Mouse (Mus musculus) gastrocnemius, postnatal 36 days (tissue): ENCODE results near the gene Brsk1. TPM values are rescaled to one million over a fixed set of nuclear protein-coding genes. Genes with fewer than 3 reads are reported as not detected.
A peak's percentile ranks its signal among the peaks of the same experiment; 100 is the strongest.

ENCODE experiments used
- DNase-seq, 2 experiments: peaks; one replicate each; pipeline ENCODE4 v3.0.0; 2022
- intact Hi-C: fragments of 180-260 bp; cut with DNase I; formaldehyde crosslinking; loops from one replicate; pipeline ENCODE4 v1.15.1; 2025
- total RNA-seq, 2 experiments: library from RNA; stranded (reverse); gene quantifications; 2 replicates each; pipeline ENCODE4 v1.2.3; 2021

The Brsk1 gene
- total RNA-seq, 2 experiments from 2014 or later = 0.54 to 1.6 TPM

DNA sequence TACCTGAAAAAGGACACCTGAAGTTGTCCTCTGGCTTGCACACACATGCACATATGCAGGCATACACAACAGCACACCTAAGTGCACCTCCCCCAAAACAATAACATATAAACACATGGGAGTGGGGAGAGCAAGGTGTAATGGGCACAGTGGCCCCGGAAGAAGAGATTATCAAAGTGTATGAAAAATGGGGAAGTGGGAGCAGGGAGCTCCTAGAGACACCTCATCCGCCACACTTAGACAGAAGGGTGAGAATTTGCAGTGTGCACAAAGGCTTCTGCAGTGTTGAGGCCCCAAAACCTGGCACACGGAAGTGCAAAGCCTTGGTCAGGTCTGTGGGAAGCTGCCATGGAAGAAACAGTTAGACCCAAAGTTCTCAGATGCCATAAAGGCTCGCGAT lies 40.7 kb downstream of the Brsk1 start:
- DNase-seq = no peak
- intact Hi-C loops = no loop called here

DNA sequence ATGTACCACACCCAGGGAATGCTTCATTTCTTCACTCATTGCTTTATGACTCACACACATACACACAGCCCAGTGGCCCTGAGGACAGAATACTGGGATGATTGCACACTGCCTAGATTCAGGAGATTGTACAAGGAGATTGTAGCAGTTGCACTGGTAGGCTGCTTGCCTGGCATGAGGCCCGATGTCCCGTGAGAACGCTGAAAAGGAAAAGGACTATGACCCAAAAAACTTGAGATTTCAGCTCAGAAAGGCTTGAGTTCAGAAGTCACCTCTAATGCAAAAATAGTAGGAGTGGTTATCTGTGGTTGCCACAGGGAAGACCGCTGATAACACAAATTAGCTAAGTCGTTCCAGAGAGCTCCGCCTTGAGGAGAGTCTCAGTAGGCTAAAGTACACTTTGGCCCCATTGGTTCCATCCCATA lies 42.6 kb downstream of the Brsk1 start:
- DNase-seq = no peak

DNA sequence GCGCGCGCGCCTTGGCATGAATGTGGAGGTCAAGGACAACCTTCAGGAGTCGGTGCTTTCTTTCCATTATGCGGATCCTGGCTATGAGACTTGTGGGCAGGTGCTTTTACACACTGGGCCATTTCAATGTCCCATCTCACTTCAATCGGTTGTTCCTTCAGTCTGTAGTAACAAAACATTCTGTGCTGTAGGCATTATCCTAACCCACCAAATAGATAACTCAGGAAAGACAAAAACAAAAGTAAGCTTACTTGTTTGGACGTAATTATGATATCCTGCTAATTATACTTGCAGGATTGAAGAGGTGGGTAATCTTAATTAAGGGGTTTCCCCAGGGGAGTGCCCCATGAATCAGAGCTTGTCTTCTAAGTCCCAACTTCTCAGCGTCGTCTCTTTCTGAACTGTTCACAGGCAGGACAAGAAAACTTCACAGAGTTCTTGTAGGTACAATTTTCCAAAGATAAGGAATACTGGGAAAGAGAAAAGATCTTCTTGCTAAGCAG lies 48.7 kb downstream of the Brsk1 start:
- DNase-seq = no peak
- intact Hi-C loops = no loop called here

More for the DNA sequence above, 42.6 kb downstream of the Brsk1 start:
- intact Hi-C loops = no loop called here

- intact Hi-C loops = loop anchor here (2.0 kb wide), 2 partner anchors 49 to 55 kb away; partner anchors contain the start of genes Hspbp1 and Tmem238
- peak; percentile 94 to 96 for DNase-seq
Observed at GRCm38 (mm10) chr7:4739544-4740275, 49.3 kb downstream of the Brsk1 start, which contains the start of gene Kmt5c. Kmt5c (plus strand) TSS chr7:4740115.

DNA sequence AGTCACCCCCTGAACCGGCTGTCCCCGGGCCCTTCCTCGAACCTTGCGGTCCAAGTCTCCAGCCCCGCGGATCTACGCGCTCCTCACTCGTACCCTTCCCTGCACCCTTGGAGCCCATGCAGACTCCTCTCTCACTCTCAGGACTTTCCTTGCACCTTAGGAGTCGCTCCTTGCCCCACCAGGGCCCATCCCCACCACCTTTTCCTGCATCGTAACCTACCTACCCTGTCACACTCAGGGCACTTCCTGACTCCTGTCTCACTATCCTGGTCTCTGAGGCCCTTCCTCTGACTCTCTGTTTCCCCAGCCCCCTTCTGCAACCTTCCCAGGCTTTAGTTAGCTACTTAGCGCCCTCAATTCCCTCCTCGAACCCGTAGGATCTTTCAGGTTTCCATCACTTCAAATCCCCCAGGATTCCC lies 49.9 kb downstream of the Brsk1 start:
- intact Hi-C loops = loop anchor here (2.0 kb wide), 2 partner anchors 48 to 56 kb away; partner anchors contain the start of genes Hspbp1 and Tmem238
- no peak for DNase-seq

GRCm38 (mm10) chr7:4741151-4741550 lies 50.7 kb downstream of the Brsk1 start:
- intact Hi-C loops = loop anchor here (2.0 kb wide), 2 partner anchors 48 to 56 kb away; partner anchors contain the start of genes Hspbp1 and Tmem238
- DNase-seq = peak; percentile 43 to 58

DNA sequence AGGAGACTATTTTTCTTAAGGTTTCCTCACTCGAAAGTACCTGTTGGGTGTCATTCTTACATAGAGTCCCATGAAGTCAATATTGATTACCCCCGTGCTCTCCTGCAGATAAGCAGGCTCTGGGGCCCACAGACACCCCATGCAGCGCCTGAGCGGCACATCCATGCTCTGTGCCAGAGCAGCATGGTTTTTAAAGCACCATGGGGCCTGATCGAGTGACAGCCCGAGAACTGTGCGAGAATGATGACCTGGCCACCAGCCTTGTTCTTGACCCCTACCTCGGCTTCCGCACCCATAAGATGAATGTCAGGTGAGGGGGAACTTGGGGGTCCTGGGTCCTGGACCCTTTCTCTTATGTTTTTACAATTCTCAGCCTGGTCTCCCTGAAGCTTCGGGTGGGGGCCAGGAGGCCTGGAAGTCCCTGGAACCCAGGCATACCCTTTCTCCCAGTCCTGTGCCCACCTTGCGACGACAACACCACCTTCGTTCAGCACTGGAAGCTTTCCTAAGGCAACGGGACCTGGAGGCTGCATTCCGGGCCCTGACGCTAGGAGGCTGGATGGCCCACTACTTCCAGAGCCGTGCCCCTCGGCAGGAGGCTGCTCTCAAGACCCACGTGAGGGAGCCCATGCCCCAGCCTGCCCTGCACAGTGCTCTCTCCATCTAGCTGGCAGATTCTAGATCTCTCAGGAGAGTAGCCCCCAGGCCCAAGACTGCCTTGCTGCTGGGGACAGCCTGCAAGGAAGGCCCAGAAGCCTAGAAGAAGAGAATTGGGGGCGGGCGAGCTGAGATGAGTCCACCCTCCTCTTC lies 51.5 kb downstream of the Brsk1 start:
- intact Hi-C loops = loop anchor here (2.0 kb wide), 2 partner anchors 47 to 57 kb away; partner anchors contain the start of genes Hspbp1 and Tmem238
- DNase-seq = no peak

DNA sequence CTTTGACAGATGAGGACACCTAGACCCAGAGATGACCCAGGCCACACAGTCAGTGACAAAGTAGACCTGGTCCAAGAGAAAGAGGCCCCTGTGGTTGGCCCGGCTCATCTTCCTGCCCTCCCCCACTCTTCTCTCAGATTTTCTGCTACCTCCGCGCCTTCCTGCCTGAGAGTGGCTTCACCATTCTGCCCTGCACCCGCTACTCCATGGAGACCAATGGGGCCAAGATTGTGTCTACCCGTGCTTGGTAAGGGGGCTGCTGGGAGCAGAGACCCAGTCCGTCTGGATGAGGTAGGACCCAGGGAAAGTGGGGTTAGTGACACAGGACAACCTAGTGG lies 52.0 kb downstream of the Brsk1 start:
- DNase-seq = no peak
- intact Hi-C loops = no loop called here

- intact Hi-C loops = no loop called here
- no peak for DNase-seq
Observed at GRCm38 (mm10) chr7:4743354-4743753, 53.0 kb downstream of the Brsk1 start.

GRCm38 (mm10) chr7:4744886-4745285 lies 54.5 kb downstream of the Brsk1 start:
- intact Hi-C loops = no loop called here
- no peak for DNase-seq

GRCm38 (mm10) chr7:4746326-4746980 lies 56.0 kb downstream of the Brsk1 start:
- DNase-seq = no peak
- intact Hi-C loops = no loop called here

- DNase-seq = no peak
- intact Hi-C loops = no loop called here
Observed at GRCm38 (mm10) chr7:4747156-4747899, 56.9 kb downstream of the Brsk1 start.

DNA sequence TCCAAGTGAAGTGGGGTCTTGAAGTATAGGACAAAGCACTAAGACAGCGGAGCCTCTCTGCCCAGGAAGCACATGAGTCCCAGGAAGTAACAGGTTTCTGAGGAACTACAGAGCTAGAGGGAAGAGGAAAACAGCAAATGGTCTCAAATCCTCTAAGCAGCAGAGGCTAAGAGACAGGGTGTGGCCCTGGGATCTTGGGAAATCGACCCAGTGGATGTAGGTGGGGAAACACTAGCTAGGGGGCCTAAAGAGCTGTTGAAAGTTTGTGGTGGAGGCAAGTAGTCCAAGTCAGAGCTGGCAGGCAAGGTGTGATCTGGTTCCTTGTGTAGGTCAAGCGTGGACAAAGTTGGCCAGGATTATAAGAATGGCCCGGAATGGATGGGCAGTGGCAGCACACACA lies 57.9 kb downstream of the Brsk1 start:
- intact Hi-C loops = no loop called here
- no peak for DNase-seq

DNA sequence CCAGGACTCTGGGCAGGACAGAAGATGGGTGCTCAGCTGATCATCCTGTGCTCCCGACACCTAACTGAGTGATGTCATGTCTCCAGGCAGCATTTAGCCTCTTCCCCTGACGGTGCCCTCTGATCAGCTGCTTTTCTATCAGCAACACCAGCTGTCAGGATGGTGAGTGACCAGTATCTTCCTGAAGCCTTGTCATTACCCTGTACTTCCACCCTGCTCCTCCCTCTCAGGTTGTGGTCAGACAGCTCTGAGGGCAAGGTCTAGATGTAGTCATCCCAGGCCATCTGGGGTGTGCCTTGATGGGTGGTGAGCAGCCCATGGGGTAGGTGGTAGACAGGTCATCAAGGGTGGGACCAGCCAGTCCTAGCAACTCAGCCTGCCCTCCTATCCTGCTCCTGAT lies 58.8 kb downstream of the Brsk1 start:
- DNase-seq = no peak
- intact Hi-C loops = no loop called here

DNA sequence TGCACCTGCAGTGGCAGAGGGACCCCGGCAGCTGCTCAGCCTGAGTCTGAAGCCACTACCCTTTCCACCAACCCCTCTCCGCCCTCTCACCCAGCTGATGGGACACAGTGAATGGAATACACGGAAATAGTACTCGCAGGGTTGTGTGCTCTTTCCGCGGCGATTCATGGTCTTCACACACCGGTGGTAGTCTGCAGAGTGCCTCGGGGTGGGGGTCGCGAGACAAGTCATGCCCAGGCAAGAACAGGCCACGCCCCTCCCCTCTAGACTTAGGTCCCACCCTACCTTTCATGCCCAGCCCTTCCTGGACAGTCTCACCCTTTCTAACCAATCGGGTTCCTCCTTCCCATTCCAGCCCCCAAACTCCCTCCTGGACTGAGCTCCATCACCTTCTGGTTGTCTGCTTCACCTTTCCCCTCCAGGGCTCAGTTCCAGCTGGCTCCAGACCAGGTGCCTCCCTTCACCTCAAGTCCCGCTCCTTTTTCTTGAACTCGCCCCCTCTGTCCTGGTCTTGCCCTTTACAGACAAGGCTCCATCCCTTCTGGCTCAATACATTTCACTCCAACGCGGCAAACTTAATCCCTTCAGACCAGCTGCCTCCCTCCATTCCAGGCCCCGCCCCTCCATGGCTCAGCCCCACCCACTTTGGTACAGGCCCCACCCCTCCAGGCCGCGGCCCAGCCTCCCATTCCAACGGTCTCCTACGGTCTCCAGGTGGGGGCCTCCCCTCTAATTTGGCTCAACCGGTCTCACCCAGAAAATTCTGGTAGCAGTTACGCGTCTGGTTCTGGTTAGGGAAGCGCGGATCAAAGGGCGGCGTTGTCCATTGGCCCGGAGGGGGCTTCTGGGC lies 61.8 kb downstream of the Brsk1 start:
- intact Hi-C loops = no loop called here
- no peak for DNase-seq

GRCm38 (mm10) chr7:4752821-4753570 lies 62.6 kb downstream of the Brsk1 start, which contains the start of gene Cox6b2:
Cox6b2 (minus strand) TSS chr7:4753094.
- DNase-seq = peak in 1 of 2 experiments; percentile 41
- intact Hi-C loops = no loop called here

GRCm38 (mm10) chr7:4759670-4760069 lies 69.3 kb downstream of the Brsk1 start:
- DNase-seq = no peak
- intact Hi-C loops = no loop called here

DNA sequence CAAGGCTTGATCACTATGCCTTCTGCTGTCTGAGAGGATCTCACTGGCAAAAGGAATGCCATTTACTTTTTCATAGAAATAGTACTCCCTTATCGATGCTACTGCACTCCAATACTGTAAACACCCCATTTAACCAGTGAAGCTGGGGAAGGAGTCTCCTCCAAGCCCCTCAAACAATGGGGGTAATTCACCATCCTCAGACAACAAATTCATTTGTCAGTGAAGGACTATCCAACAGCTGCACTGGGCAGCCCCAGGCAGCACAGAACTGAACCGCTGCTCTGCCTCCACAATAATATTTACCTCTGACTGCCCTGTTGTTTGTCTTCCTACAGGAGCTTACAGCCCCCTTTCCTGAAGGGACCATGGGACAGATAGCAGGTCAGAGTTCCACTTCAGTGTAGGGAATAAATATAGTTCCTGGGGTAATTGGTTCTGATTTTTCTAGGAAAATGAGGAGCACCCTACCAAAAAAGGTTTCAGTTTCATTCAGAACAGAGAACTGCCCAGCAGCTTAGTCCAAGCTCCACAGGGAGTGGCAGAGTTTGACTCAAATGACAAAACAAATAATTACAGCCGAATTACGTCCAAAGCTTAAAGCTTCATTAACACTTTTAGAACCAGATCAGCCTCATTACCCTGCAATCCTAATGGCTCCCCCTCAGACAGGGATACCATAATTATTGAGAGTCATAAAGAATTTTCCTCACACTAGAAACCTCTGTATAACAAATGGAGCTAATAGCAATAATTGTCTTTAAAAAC lies 74.7 kb downstream of the Brsk1 start:
- intact Hi-C loops = no loop called here
- DNase-seq = no peak
